Mouse (Mus musculus) WW6 (cell line): ENCODE measurements around the gene Spg21.

Experiments
- DNase-seq: peaks from one replicate; pipeline ENCODE4 v3.0.0-alpha.2; 2013; ENCODE audit warnings: low read depth, low spot score

Gene Spg21

DNA sequence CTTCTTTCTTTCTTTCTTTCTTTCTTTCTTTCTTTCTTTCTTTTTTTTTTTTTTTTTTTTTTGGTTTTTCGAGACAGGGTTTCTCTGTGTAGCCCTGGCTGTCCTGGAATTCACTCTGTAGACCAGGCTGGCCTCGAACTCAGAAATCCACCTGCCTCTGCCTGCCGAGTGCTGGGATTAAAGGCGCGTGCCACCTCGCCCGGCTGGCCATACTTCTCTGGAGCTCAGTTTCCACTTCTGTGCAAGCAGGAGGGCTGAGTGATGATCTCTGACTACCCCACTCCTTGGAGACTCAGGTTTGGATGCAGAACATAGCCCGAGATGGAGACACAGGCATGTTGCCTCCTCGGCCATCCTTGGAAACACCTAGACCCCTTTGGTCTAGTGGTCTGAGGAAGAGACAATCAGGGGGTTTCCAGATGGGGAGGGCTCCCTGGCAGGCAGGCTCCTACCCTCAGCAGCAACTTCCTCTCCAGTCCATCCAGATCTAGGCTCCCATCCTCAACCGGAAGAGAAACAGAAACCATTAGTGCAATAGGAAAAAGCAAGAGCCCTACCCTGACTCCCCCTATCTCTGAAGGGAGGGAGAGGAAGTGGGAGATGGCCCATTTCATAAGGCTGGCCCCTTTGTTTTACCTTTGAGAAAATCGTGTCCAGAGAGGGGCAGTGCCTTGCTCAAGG is 75.2 kb downstream of the Spg21 start:
- DNase-seq = no peak

GRCm38 (mm10) chr9:65536491-65536890 is 75.7 kb downstream of the Spg21 start:
- no peak for DNase-seq
